In the genomic region with DNA sequence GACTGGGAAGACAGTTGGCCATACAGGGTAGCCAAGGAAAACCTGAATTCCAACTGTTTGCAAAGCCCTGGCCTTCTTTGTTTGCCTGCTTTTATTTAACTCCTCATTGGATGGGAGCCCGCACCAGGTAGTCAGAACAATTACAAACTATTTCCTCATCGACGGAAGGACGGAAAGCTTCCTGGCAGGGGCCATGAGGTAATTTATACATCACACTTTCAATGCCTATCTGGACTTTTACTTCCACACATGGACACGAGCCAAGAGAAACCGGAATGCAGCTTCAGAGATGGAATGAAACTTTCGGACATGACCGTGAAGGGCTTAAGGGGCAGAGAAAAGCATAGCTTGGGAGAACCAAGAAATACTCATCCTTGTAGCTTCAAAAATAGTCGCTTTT, we compare ENCODE assay signal across 14 mouse cellular contexts. TPM values are rescaled to one million over a fixed set of nuclear protein-coding genes. Genes with fewer than 3 reads are reported as not detected.
DNase-seq lines count a peak whose midpoint lies in the region; ATAC-seq and TF ChIP-seq lines count a peak whose summit lies in the region.
"Had no signal": no experiment of that assay in that cellular context is flagged by ENCODE, and none has a peak within 500 bp of the region (broad histone marks: within the 10 kb centered on the region; RNA-seq: fewer than 3 reads in every experiment).

No protein-coding gene starts in this region.

- no peaks in the 10 kb centered on the region for H3K9me3 ChIP-seq in heart, embryonic 11.5 days (replicated peaks; ENCODE audit: control insufficient read depth, low read length)
- H3K9me3 ChIP-seq in midbrain, embryonic 10.5 days (replicated peaks): no peaks in the 10 kb centered on the region
- H3K9me3 ChIP-seq in midbrain, embryonic 13.5 days: no peaks in the 10 kb centered on the region
- H3K9me3 ChIP-seq in stomach, embryonic 16.5 days (replicated peaks; ENCODE audit: control insufficient read depth, low read length): no peaks in the 10 kb centered on the region

- no peaks in the 10 kb centered on the region for H3K4me1 ChIP-seq in heart, embryonic 11.5 days (ENCODE audit: control insufficient read depth, insufficient read depth, low read length)
- H3K4me1 ChIP-seq in kidney, adult 2 months (ENCODE audit: control insufficient read depth, insufficient read depth, low read length): peaks cover 6% of the 10 kb centered on the region; the same call in 1 of the 2 replicates
- peaks cover 19% of the 10 kb centered on the region for H3K4me1 ChIP-seq in midbrain, embryonic 10.5 days
- peaks cover 15% of the 10 kb centered on the region for H3K4me1 ChIP-seq in midbrain, embryonic 13.5 days (replicated peaks)
- H3K4me1 ChIP-seq in stomach, embryonic 16.5 days (ENCODE audit: control insufficient read depth, insufficient read depth, low read length): no peaks in the 10 kb centered on the region
- H3K4me1 ChIP-seq: megakaryocyte, embryonic 14.5 days had no signal

- no peak for ATAC-seq in heart, embryonic 11.5 days (replicated peaks; ENCODE audit: insufficient number of reproducible peaks, low FRiP score, low TSS enrichment)
- no peak for ATAC-seq in midbrain, embryonic 13.5 days
- no peak for ATAC-seq in stomach, embryonic 16.5 days (ENCODE audit: insufficient read depth, low FRiP score)

- peak overlapping the region; percentile 29; the same call in 1 of the 2 replicates for H3K27ac ChIP-seq in heart, embryonic 11.5 days (ENCODE audit: low read depth, low read length)
- no peak overlapping the region for H3K27ac ChIP-seq in kidney, adult 2 months (ENCODE audit: insufficient read depth, low read depth, low read length)
- H3K27ac ChIP-seq in midbrain, embryonic 10.5 days (replicated peaks): 0 out of 2 replicates have a peak overlapping the region, but pooled peaks have one; percentile 9
- H3K27ac ChIP-seq in midbrain, embryonic 13.5 days: no peak overlapping the region
- peak overlapping the region; percentile 21 for H3K27ac ChIP-seq in stomach, embryonic 16.5 days (ENCODE audit: low read length)
- H3K27ac ChIP-seq: liver, embryonic 14.5 days had no signal

- TF ChIP-seq POLR2A in kidney, adult 2 months (IDR thresholded peaks at IDR 0.05; ENCODE audit: low read depth, low read length): no peak

- 63% methylated on average over 9 of the region's 9 CpGs for WGBS in heart, embryonic 11.5 days (ENCODE audit: insufficient replicate concordance)
- WGBS in kidney, adult 2 months: 34% methylated on average over 9 of the region's 9 CpGs
- 75% methylated on average over 9 of the region's 9 CpGs for WGBS in midbrain, embryonic 10.5 days
- 53% methylated on average over 9 of the region's 9 CpGs for WGBS in midbrain, embryonic 13.5 days
- 39% methylated on average over 9 of the region's 9 CpGs for WGBS in stomach, embryonic 16.5 days

- H3K4me3 ChIP-seq in heart, embryonic 11.5 days (ENCODE audit: low read depth, low read length): no peak overlapping the region
- no peak overlapping the region for H3K4me3 ChIP-seq in kidney, adult 2 months (ENCODE audit: insufficient read depth, low read depth, low read length)
- H3K4me3 ChIP-seq in midbrain, embryonic 10.5 days: no peak overlapping the region
- no peak overlapping the region for H3K4me3 ChIP-seq in midbrain, embryonic 13.5 days (replicated peaks)
- no peak overlapping the region for H3K4me3 ChIP-seq in stomach, embryonic 16.5 days (replicated peaks; ENCODE audit: low read length)
- H3K4me3 ChIP-seq: megakaryocyte, embryonic 14.5 days had no signal

- H3K9ac ChIP-seq in heart, embryonic 11.5 days (ENCODE audit: low read depth, low read length): no peak overlapping the region
- no peak overlapping the region for H3K9ac ChIP-seq in midbrain, embryonic 13.5 days (replicated peaks)
- H3K9ac ChIP-seq in stomach, embryonic 16.5 days (ENCODE audit: low read length): no peak overlapping the region
- H3K9ac ChIP-seq: liver, embryonic 14.5 days had no signal

- no peak for DNase-seq in heart, adult 9 months (ENCODE audit: low spot score in 2 of 2)
- peak; percentile 29 for DNase-seq in kidney, adult 2 months
- DNase-seq in kidney, postnatal 36 days: no peak
- no peak for DNase-seq in midbrain, embryonic 10.5 days (ENCODE audit: low spot score)
- DNase-seq in ovary, postnatal 14 days (ENCODE audit: low spot score): no peak
- DNase-seq: cerebellum, adult 9-10 months; gastrocnemius, postnatal 25 days; right cerebral cortex, adult 18-20 months; spleen, adult 18-20 months had no signal

- H3K36me3 ChIP-seq in heart, embryonic 11.5 days (ENCODE audit: control insufficient read depth, insufficient read depth, low read length): no peaks in the 10 kb centered on the region
- no peaks in the 10 kb centered on the region for H3K36me3 ChIP-seq in kidney, adult 2 months (ENCODE audit: control insufficient read depth, insufficient read depth, low read length)
- no peaks in the 10 kb centered on the region for H3K36me3 ChIP-seq in midbrain, embryonic 10.5 days
- no peaks in the 10 kb centered on the region for H3K36me3 ChIP-seq in midbrain, embryonic 13.5 days
- H3K36me3 ChIP-seq in stomach, embryonic 16.5 days (ENCODE audit: control insufficient read depth, insufficient read depth, low read length): no peaks in the 10 kb centered on the region

- TF ChIP-seq CTCF in kidney, adult 2 months (conservative IDR thresholded peaks at IDR 0.05; ENCODE audit: insufficient read depth, insufficient read length, low read depth, low read length): no peak

- no peaks in the 10 kb centered on the region for H3K27me3 ChIP-seq in heart, embryonic 11.5 days (ENCODE audit: control insufficient read depth, insufficient read depth, low read length)
- no peaks in the 10 kb centered on the region; the same call in 1 of the 2 replicates for H3K27me3 ChIP-seq in kidney, adult 2 months (replicated peaks; ENCODE audit: control insufficient read depth, insufficient read depth, low read length)
- H3K27me3 ChIP-seq in midbrain, embryonic 10.5 days (ENCODE audit: low read depth, poor library complexity, severe bottlenecking): no peaks in the 10 kb centered on the region
- H3K27me3 ChIP-seq in midbrain, embryonic 13.5 days: no peaks in the 10 kb centered on the region
- H3K27me3 ChIP-seq in stomach, embryonic 16.5 days (ENCODE audit: control insufficient read depth, insufficient read depth, low read length): no peaks in the 10 kb centered on the region
- H3K27me3 ChIP-seq: megakaryocyte, embryonic 14.5 days had no signal

- H3K4me2 ChIP-seq in heart, embryonic 11.5 days: no peak overlapping the region
- H3K4me2 ChIP-seq in midbrain, embryonic 13.5 days (replicated peaks): no peak overlapping the region
- H3K4me2 ChIP-seq in stomach, embryonic 16.5 days (ENCODE audit: low read depth, low read length): no peak overlapping the region

RNA-seq across cellular contexts. Expression of a gene that starts 24.0 kb away (rescaled TPM):
- 12.4 and 13.8 TPM in 2 replicates for polyA plus RNA-seq in heart, embryonic 11.5 days (2014; fragmentation: Nextera tagmentation; extraction: Ambion mirVana)
- 45.8 and 46.4 TPM in 2 replicates for polyA plus RNA-seq in kidney, adult 2 months (2012; rRNA removed)
- polyA plus RNA-seq in midbrain, embryonic 10.5 days (2016; fragmentation: Nextera tagmentation; extraction: Ambion mirVana): 7.2 and 8.5 TPM in 2 replicates
- 6.4 and 7.0 TPM in 2 replicates for polyA plus RNA-seq in midbrain, embryonic 13.5 days (2015; fragmentation: Nextera tagmentation; extraction: Ambion mirVana)
- polyA plus RNA-seq in stomach, embryonic 16.5 days (2015; fragmentation: Nextera tagmentation; extraction: Ambion mirVana): 33.8 and 35.1 TPM in 2 replicates

Comparison
In these comparisons a context has a peak if more than half of its experiments do, and no peak if none do; other contexts are left out.
1. H3K27ac ChIP-seq: peak in heart, embryonic 11.5 days (single experiment), midbrain, embryonic 10.5 days (single experiment) and stomach, embryonic 16.5 days (single experiment); none in kidney, adult 2 months (single experiment) and midbrain, embryonic 13.5 days (single experiment).